Mouse (Mus musculus) liver, adult 2 months (tissue): Measurements from ENCODE around the gene Arrdc5.

Source experiments
- CTCF ChIP-seq: fragments of 200-500 bp; IDR thresholded peaks from 2 replicates; pipeline ENCODE4 v1.5.1; 2011; ENCODE audit warnings: low read depth, low read length, control low read depth
- POLR2A ChIP-seq: fragments of 200-500 bp; IDR thresholded peaks from 2 replicates; pipeline ENCODE4 v1.6.1; 2011; ENCODE audit warnings: low read length, control low read depth; ENCODE audit not compliant: insufficient read depth; ENCODE audit errors: extremely low read depth

DNA sequence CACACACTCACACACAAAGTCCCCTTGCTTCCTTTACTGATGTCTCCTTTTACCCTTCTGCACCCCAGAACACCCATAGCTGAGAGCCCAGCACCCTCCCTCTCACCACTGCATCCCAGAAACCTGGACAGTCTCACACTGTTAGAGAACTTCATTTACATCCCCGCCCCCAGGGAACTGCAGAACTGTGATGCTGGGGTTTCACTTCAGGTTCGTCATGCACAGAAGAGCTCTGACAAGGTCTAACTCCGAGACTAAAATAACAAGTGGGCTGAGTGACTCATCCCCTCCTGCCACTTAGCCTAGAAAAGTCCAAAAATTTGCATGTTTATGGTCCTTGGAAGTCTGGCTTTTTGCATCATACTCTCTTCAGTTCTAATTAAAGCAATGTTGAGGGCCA lies 33.8 kb downstream of the Arrdc5 start:
- TF ChIP-seq CTCF (no peak), POLR2A (no peak)
